Mouse (Mus musculus) CH12.LX (cell line): Measurements from ENCODE around the gene Nkx2-1. TPM values are rescaled to one million over a fixed set of nuclear protein-coding genes. Genes with fewer than 3 reads are reported as not detected.

Source experiments
- DNase-seq: peaks from one replicate; pipeline ENCODE4 v3.0.0-alpha.2; 2013; ENCODE audit errors: extremely low read depth
- H3K27ac ChIP-seq: 2 replicates; pipeline ENCODE4 v1.5.1; 2012; ENCODE audit warnings: low read depth, mild to moderate bottlenecking, control low read depth, moderate library complexity; ENCODE audit not compliant: insufficient read depth
- H3K27me3 ChIP-seq: replicated peaks from 2 replicates; pipeline ENCODE3; 2012; ENCODE audit warnings: inconsistent platforms
- H3K36me3 ChIP-seq, 2 experiments: replicated peaks in 1 of 2; 2 replicates each; pipeline versions ENCODE3 to v1.6.1; 2012; ENCODE audit warnings: inconsistent platforms in 1 of 2, low read length in 1 of 2, mild to moderate bottlenecking in 1 of 2, mixed read lengths in 1 of 2, moderate library complexity in 1 of 2; ENCODE audit not compliant: control insufficient read depth in 1 of 2, insufficient read depth in 1 of 2
- H3K4me1 ChIP-seq, 2 experiments: 2 replicates each; pipeline ENCODE4 v1.6.1; 2012; ENCODE audit warnings: inconsistent platforms in 1 of 2, moderate library complexity in 1 of 2; ENCODE audit not compliant: insufficient read depth in 2 of 2, control insufficient read depth in 1 of 2
- H3K4me2 ChIP-seq: 2 replicates; pipeline ENCODE4 v1.6.1; 2012; ENCODE audit warnings: low read depth, mild to moderate bottlenecking, control low read depth; ENCODE audit not compliant: poor library complexity, insufficient read depth, severe bottlenecking
- H3K4me3 ChIP-seq, 3 experiments: fragments of 150-350 bp in 1 of 3; sonication (generic) in 1 of 3; replicated peaks in 1 of 3; 2 replicates each; pipeline versions ENCODE3 to v1.5.1; 2011 to 2012; ENCODE audit warnings: low read depth in 2 of 3, low read length in 2 of 3, mild to moderate bottlenecking in 2 of 3, moderate library complexity in 2 of 3, control low read depth in 1 of 3, improper control_type of control experiment in 1 of 3, inconsistent platforms in 1 of 3, mixed read lengths in 1 of 3; ENCODE audit not compliant: poor library complexity in 1 of 3
- H3K79me2 ChIP-seq: replicated peaks from 2 replicates; pipeline ENCODE4 v1.6.1; 2012; ENCODE audit warnings: mild to moderate bottlenecking, moderate library complexity; ENCODE audit not compliant: control insufficient read depth, poor library complexity, insufficient read depth, severe bottlenecking; ENCODE audit errors: extremely low read depth
- H3K9ac ChIP-seq: 2 replicates; pipeline ENCODE4 v1.6.1; 2012; ENCODE audit warnings: low read depth, mild to moderate bottlenecking, control low read depth, moderate library complexity; ENCODE audit not compliant: insufficient read depth
- H3K9me3 ChIP-seq: replicated peaks from 2 replicates; pipeline ENCODE3; 2012; ENCODE audit warnings: low read length, inconsistent platforms, mixed read lengths
- BHLHE40 ChIP-seq: IDR thresholded peaks from 2 replicates; pipeline ENCODE4 v1.6.1; 2011; ENCODE audit warnings: mild to moderate bottlenecking, low read depth, low read length, improper control_type of control experiment
- CHD2 ChIP-seq: IDR thresholded peaks from 2 replicates; pipeline ENCODE4 v1.6.1; 2011; ENCODE audit warnings: low read length, improper control_type of control experiment
- CTCF ChIP-seq, 2 experiments: IDR thresholded peaks in 1 of 2; conservative IDR thresholded peaks in 1 of 2; 2 replicates each; pipeline ENCODE4 v1.5.1; 2011 to 2012; ENCODE audit warnings: low read depth in 2 of 2, low read length in 2 of 2, improper control_type of control experiment in 1 of 2, inconsistent platforms in 1 of 2, mild to moderate bottlenecking in 1 of 2, moderate library complexity in 1 of 2
- E2F4 ChIP-seq: IDR thresholded peaks from 2 replicates; pipeline ENCODE4 v1.6.1; 2011; ENCODE audit warnings: low read depth, low read length, improper control_type of control experiment; ENCODE audit not compliant: insufficient replicate concordance
- ETS1 ChIP-seq: conservative IDR thresholded peaks from 2 replicates; pipeline ENCODE4 v1.6.1; 2012; ENCODE audit warnings: low read depth, mild to moderate bottlenecking, inconsistent platforms, low read length, improper control_type of control experiment, moderate library complexity
- GABPA ChIP-seq: IDR thresholded peaks from 2 replicates; pipeline ENCODE4 v1.6.1; 2012; ENCODE audit warnings: low read depth, low read length, improper control_type of control experiment, inconsistent platforms; ENCODE audit not compliant: insufficient replicate concordance
- JUND ChIP-seq: conservative IDR thresholded peaks from 2 replicates; pipeline ENCODE4 v1.6.1; 2011; ENCODE audit warnings: low read depth, low read length, improper control_type of control experiment
- MAX ChIP-seq: IDR thresholded peaks from 2 replicates; pipeline ENCODE4 v1.6.1; 2011; ENCODE audit warnings: low read length, improper control_type of control experiment
- MAZ ChIP-seq: IDR thresholded peaks from 2 replicates; pipeline ENCODE4 v1.6.1; 2012; ENCODE audit warnings: low read depth, mild to moderate bottlenecking, inconsistent platforms, low read length, improper control_type of control experiment, moderate library complexity
- MEF2A ChIP-seq: IDR thresholded peaks from 2 replicates; pipeline ENCODE4 v1.6.1; 2014; ENCODE audit warnings: low read depth, mild to moderate bottlenecking, inconsistent platforms, low read length, improper control_type of control experiment, borderline replicate concordance
- NELFE ChIP-seq: IDR thresholded peaks from 2 replicates; pipeline ENCODE4 v1.6.1; 2011; ENCODE audit warnings: low read depth, low read length, improper control_type of control experiment
- PAX5 ChIP-seq: IDR thresholded peaks from 2 replicates; pipeline ENCODE4 v1.6.1; 2012; ENCODE audit warnings: low read length, inconsistent platforms, mixed read lengths
- POLR2AphosphoS2 ChIP-seq: IDR thresholded peaks from 2 replicates; pipeline ENCODE4 v1.6.1; 2011; ENCODE audit warnings: low read depth, low read length, improper control_type of control experiment
- RAD21 ChIP-seq: IDR thresholded peaks from 2 replicates; pipeline ENCODE4 v1.6.1; 2011; ENCODE audit warnings: low read depth, mild to moderate bottlenecking, low read length, improper control_type of control experiment, moderate library complexity
- SIN3A ChIP-seq: IDR thresholded peaks from 2 replicates; pipeline ENCODE4 v1.6.1; 2012; ENCODE audit warnings: low read length, improper control_type of control experiment, inconsistent platforms
- SMC3 ChIP-seq: IDR thresholded peaks from 2 replicates; pipeline ENCODE4 v1.6.1; 2011; ENCODE audit warnings: low read depth, low read length, improper control_type of control experiment
- TBP ChIP-seq: conservative IDR thresholded peaks from 2 replicates; pipeline ENCODE4 v1.6.1; 2011; ENCODE audit warnings: low read depth, low read length, improper control_type of control experiment
- TCF12 ChIP-seq: IDR thresholded peaks from 2 replicates; pipeline ENCODE4 v1.6.1; 2014; ENCODE audit warnings: low read depth, mild to moderate bottlenecking, inconsistent platforms, low read length, improper control_type of control experiment
- USF2 ChIP-seq: conservative IDR thresholded peaks from 2 replicates; pipeline ENCODE4 v1.6.1; 2011; ENCODE audit warnings: low read depth, low read length, improper control_type of control experiment
- ZKSCAN1 ChIP-seq: IDR thresholded peaks from 2 replicates; pipeline ENCODE4 v1.6.1; 2012; ENCODE audit warnings: low read depth, inconsistent platforms, low read length, improper control_type of control experiment, borderline replicate concordance
- ZMIZ1 ChIP-seq: IDR thresholded peaks from 2 replicates; pipeline ENCODE4 v1.6.1; 2012; ENCODE audit warnings: low read depth, mild to moderate bottlenecking, inconsistent platforms, low read length, improper control_type of control experiment
- dilution Hi-C: fragments of 300-500 bp; cut with MboI; formaldehyde crosslinking; loops from 2 replicates; pipeline ENCODE4 v1.14.3; 2020; ENCODE audit warnings: low sequenced_read_pairs; ENCODE audit not compliant: extremely low pct_unique_long_range_greater_than_20kb, extremely low pct_ligation_motif_present
- in situ Hi-C: fragments of 300-500 bp; cut with MboI; formaldehyde crosslinking; loops from 3 replicates; pipeline ENCODE4 v1.14.3; 2019; ENCODE audit warnings: low sequenced_read_pairs, low pct_ligation_motif_present, low pct_unique_long_range_greater_than_20kb, mixed read lengths
- polyA plus RNA-seq: library from polyadenylated mRNA; unstranded; fragments of >175 nt; gene quantifications from 2 replicates; pipeline ENCODE4 v1.2.1, GENCODE M21; 2012; ENCODE audit warnings: low read depth; ENCODE audit not compliant: insufficient read length
- total RNA-seq, 2 experiments: library from RNA; depleted of rRNA; stranded (reverse); fragments of 300-350 nt in 1 of 2; fragments of >200 nt in 1 of 2; gene quantifications; 2 replicates each; pipeline ENCODE4 v1.2.3; 2012 to 2014

Gene Nkx2-1
- total and polyA plus RNA-seq, 3 experiments, result not detected

DNA sequence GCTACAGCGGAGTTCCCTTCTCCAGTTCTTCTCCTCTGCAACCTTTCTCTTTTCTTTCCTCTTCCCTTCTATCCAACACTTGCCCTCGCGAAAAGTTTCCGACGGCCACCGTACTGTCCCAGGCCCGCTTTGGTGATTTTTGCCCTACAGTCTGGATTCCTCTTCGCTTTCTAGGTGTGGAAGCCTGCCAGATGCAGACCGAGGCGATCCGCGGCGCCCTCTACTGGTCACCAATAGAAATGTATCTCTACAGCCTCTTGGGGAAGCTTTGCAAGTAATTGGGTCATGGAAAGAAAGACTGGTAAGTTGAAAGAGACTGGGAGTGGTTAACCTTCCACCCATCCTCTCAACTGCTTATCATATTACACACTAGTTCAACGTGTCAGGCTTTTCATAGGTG lies 4.4 kb upstream of the Nkx2-1 start (continued):
- TF ChIP-seq ETS1, result no peak
- no peak for TF ChIP-seq JUND
- TF ChIP-seq E2F4, result no peak
- TF ChIP-seq CHD2, result no peak
- TF ChIP-seq MEF2A, result no peak
- TF ChIP-seq GABPA, result no peak
- no peak for TF ChIP-seq BHLHE40
- TF ChIP-seq, all 38 proteins: peak for 8

DNA sequence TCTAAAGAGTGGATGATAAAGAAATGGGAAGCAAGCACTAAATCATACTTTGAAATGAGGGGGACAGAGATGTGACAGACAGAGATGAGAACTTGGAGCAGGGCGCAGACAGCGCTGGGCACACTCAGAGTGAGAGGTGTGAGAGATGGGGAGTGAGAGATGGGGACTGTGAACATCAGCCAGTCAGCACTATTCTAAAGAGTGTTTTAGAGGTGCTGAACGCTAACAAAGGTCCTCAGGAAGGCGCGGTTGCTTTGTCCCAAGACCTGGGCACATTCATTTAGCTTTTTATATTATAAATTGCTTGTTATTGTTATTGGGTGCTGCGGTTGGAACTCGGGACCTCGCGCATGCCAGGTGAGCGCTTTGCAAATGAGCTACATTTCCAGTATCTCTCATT lies 3.9 kb upstream of the Nkx2-1 start:
- no peaks in the 10 kb centered on the region for H3K79me2 ChIP-seq
- H3K9ac ChIP-seq, result no peak overlapping the region
- in situ Hi-C loops, result loop anchor here (25.0 kb wide), 1 partner anchor 653 kb away; no protein-coding TSS in a partner anchor
- no peak overlapping the region for H3K4me3 ChIP-seq
- TF ChIP-seq USF2 (no peak), CTCF (conservative IDR thresholded peaks at IDR 0.05 in 1 of 2, IDR thresholded peaks at IDR 0.05 in 1 of 2; ENCODE audit: low read depth in 2 of 2, low read length in 2 of 2) (no peak), JUND (no peak), CHD2 (no peak), PAX5 (no peak)
- H3K4me1 ChIP-seq, result no peaks in the 10 kb centered on the region
- peaks cover 3% of the 10 kb centered on the region for H3K9me3 ChIP-seq
- H3K27ac ChIP-seq, result no peak overlapping the region
- 0 out of 2 replicates have a peak overlapping the region, but pooled peaks have one; percentile 24 for H3K4me2 ChIP-seq
- no peak for DNase-seq
- no peaks in the 10 kb centered on the region for H3K36me3 ChIP-seq
- dilution Hi-C loops, result no loop called here
- no peaks in the 10 kb centered on the region for H3K27me3 ChIP-seq

DNA sequence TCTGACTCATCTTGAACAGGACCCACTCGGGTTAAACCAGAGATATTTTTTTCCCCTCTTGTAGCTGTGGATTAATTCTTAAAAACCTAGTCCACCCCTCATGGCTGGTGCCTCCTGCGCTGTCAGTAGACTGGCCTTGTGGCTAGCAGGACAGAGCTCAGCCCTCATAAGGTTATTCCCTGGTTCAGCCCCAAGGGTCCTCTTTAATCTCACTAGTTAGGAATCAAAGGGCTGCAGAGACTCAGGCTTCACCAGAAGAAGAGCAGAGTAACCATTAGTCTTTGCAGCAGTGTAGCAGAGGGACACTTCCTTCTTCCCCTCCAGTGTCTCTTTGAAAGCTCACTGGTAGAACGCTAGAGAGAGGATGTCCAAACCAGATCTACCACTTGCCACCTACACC lies 1.9 kb upstream of the Nkx2-1 start:
- Histone ChIP-seq H3K9ac (no peak overlapping the region), H3K27ac (no peak overlapping the region), H3K79me2 (no peaks in the 10 kb centered on the region), H3K36me3 (no peaks in the 10 kb centered on the region), H3K4me1 (no peaks in the 10 kb centered on the region), H3K4me3 (no peak overlapping the region), H3K9me3 (peaks cover 20% of the 10 kb centered on the region), H3K27me3 (no peaks in the 10 kb centered on the region), H3K4me2 (no peak overlapping the region)
- no peak for TF ChIP-seq POLR2AphosphoS2
- TF ChIP-seq BHLHE40, result no peak
- TF ChIP-seq ZMIZ1, result no peak
- TF ChIP-seq SMC3, result no peak
- TF ChIP-seq USF2, result no peak
- no peak for TF ChIP-seq CHD2
- no peak for TF ChIP-seq ZKSCAN1
- TF ChIP-seq TBP, result no peak
- no peak for TF ChIP-seq SIN3A
- TF ChIP-seq MAX, result no peak
- TF ChIP-seq RAD21, result no peak
- TF ChIP-seq NELFE, result no peak
- no peak for TF ChIP-seq TCF12
- no peak for TF ChIP-seq CTCF (conservative IDR thresholded peaks at IDR 0.05 in 1 of 2, IDR thresholded peaks at IDR 0.05 in 1 of 2; ENCODE audit: low read depth in 2 of 2, low read length in 2 of 2)
- no peak for TF ChIP-seq MAZ
- dilution Hi-C loops (no loop called here), in situ Hi-C loops (loop anchor here (25.0 kb wide), 1 partner anchor 651 kb away; no protein-coding TSS in a partner anchor)
- DNase-seq, result no peak
